Mouse (Mus musculus): ENCODE results near the gene Syt12.
A peak's percentile ranks its signal among the peaks of the same experiment; 100 is the strongest.
"Not testable (repeated sequence)": the region's sequence is repeated elsewhere in the genome, so short reads cannot be mapped to it uniquely, and the experiment has no call there.

Syt12 gene

DNA sequence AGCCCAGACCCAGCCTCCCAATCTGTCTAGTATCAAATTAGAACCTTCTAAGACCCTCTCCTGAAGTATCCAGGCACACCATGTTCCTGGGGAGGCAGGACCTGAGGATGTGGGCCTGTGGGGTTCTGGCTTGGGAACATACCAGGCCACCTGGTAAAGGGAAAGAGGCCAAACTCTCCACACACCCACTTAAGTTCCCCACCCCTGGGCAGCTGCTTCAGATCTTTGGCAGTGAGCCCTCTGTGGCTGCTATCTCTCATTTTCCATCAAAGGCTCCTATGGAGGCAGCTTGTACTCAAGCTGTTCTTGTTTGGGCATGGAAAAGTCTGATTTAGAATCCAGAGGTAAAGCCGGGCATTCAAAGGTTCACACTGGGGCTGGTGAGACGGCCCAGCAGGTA is 10.6 kb upstream of the Syt12 start:
- no peak for DNase-seq (ENCODE audit: low spot score)

- no peak for DNase-seq (ENCODE audit: low spot score)
Observed at GRCm38 (mm10) chr19:4485006-4485405, 7.8 kb upstream of the Syt12 start.

- no peak for DNase-seq (ENCODE audit: low spot score)
Observed at GRCm38 (mm10) chr19:4482111-4482859, 5.0 kb upstream of the Syt12 start.

DNA sequence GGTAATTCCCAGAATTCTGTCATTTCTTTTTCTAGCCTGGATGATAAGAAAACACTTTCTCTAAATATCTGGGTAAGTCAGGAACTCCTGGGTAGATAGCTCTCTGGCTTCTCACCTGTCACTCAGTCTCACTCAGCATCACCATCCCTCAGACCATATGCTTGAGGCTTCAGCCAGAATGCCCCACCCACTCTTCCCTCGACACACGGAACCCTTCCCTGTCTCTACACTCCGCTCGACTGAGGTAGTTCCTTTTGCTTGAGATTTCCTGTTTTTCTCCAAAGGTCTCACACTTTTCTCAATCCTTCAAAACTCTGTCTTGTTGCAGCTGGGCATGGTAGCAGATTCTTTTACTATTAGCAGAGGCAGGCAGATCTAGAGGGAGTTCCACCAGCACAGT is 4.1 kb upstream of the Syt12 start:
- DNase-seq (ENCODE audit: low spot score), result no peak

GRCm38 (mm10) chr19:4480041-4480440 is 2.8 kb upstream of the Syt12 start:
- no peak for DNase-seq (ENCODE audit: low spot score)

DNA sequence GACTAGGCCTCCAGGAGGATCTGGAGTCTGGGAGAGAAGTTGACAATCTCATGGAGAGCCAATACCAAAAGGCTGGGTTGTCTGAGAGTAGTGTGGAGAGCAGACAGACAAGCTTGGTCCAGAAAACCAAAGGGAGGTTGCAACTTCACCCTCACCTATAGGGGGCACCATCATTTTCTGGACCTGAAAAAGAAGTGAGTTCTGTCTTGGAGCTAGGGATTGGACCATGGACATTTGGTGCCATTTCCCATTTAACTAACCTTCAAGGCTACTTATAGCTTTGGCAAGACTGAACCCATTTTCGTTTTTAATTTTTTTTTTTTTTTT is 906 bp upstream of the Syt12 start:
- no peak for DNase-seq (ENCODE audit: low spot score)

- DNase-seq (ENCODE audit: low spot score), result no peak
Observed at GRCm38 (mm10) chr19:4476601-4477257, 518 bp downstream of the Syt12 start.

DNA sequence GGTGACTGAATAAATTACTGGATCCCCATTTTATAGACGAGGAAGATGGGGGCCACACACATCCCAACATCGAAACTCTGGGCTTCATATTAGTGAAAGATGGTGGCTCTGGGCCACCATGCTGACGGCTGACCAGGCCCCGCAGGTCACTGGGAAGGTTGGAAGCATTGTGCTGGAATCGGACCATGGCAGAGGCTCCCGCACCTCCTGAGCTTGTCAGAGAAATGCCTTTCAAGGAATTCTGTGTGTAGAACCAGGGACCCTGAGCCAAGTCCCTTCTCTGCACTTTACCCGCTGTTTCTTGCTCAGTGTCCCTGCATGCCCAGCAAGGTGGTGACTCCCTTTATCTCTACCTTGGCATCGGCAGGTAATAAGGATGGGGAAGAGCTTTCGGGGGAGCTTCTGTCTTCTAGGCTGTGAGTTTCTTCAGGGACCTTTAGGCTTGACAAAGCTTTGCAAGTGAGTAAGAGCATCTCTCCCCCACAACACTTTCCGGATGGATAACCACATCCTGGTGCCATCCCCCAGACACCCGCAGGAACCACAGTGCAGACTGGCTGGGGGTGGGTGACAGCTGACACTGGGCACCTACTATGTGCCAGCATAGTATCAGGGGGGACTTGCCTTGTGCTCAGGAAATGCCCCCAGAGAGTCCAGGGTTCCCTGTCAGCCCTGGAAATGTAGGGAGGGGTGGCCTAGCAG is 1.9 kb downstream of the Syt12 start:
- DNase-seq (ENCODE audit: low spot score), result no peak

DNA sequence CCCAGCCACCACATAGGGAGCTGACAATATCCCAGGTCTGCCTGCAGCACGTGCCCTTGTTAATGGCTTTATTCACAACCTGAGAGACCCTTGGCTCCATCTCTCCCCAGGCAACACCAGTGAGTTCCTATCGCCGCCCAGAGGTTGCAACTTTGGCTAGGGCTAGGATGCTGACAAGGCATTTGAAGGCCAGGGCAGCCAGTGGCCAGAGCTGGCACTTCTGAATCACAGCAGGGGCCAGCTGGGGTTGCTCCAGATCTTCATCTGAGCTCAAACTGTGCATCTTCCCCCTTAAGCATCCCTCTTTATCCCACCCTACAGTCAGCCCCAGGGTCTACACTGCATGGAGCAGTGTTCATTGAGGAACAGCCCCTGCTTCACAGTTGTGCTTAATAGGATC is 2.5 kb downstream of the Syt12 start:
- DNase-seq (ENCODE audit: low spot score), result no peak

DNA sequence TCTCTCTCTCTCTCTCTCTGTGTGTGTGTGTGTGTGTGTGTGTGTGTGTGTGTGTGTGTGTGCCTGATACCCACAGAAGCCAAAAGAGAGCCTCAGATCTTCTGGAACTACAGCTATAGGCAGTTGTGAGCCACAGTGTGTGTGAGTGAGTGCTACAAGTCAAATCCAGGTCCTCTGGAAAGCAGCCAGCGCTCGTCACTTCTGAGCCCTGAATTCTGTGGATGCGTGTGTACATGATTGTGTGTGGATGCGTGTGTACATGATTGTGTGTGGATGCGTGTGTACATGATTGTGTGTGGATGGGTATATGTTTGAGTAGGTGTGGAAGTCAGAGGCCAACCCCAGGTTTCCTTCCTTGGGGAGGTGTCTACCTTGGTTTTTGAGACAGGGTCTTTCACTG is 3.7 kb downstream of the Syt12 start:
- DNase-seq (ENCODE audit: low spot score), result no peak

DNA sequence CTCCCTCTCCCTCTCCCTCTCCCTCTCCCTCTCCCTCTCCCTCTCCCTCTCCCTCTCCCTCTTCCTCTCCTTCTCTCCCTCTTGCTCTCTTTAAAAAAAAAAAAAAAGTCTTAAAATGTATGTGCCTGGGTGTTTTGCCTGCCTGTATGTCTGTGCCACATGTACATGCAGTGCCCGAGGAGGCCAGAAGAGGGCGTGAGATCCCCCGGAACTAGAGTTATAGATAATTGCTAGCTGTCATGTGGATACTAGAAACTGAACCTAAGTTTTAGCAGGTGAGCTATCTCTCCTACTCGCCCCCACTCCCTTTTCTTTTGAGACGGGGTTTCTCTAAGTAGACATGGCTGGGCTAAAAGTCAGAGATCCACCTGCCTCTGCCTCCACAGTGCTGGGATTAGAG is 8.9 kb downstream of the Syt12 start:
- DNase-seq (ENCODE audit: low spot score), result no peak

- DNase-seq (ENCODE audit: low spot score), result peak; percentile 15
Observed at GRCm38 (mm10) chr19:4464666-4465065, 12.6 kb downstream of the Syt12 start.

DNA sequence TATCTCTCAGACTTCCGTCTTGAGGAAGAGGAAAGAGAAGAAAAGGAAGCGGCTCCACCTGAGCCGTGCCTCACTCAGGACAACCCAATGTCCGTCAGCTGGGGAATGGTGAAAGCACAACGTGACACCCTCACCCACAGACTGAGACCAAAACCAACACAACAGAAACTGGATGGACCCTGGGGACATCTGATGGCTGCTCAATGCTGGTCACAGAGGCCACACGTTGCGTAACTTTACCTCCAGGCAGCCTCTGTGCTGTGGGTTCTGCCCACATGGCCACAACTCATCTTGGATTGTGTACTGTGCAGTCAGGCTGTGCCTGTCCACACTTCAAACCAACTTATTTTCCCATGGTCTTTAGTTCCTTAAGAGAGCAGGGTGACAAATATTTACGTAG is 15.3 kb downstream of the Syt12 start:
- no peak for DNase-seq (ENCODE audit: low spot score)

- peak; percentile 22 for DNase-seq (ENCODE audit: low spot score)
Observed at GRCm38 (mm10) chr19:4456227-4456626, 21.0 kb downstream of the Syt12 start.

DNA sequence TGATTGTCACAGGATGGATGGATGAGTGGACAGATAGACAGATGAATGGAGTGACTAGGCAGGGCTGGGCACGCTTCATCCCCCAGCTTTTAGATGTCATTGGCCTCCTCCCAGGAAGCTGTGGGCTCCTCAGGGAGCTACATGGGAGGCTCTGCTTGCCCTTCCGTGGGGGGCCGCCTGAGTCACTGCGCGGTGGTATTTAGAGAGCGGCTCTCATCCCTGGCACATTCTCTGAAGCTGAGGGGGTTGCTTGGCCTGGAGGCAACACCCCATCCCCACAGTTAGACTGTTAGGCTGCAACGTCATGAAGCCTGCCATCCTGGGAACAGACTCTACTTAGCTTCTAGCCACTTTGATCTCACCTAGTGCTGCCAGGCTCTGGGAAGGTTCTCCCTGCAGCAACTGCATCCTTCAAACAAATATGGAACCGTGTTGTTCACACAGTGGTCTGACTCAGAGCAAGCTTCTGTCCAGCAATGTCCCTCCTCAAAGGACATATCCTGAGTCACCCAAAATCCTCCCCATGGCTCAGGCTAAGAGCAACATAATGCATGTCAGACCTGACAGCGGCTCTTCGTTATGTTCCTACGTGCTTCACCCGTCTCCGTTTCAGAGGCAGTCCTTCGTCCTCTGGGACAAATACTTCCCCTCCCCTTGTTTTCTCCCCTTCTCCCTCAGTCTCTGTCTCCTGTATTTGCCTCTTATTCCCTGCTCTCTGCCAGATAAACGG is 22.0 kb downstream of the Syt12 start:
- DNase-seq (ENCODE audit: low spot score), result no peak

GRCm38 (mm10) chr19:4454040-4454439 is 23.2 kb downstream of the Syt12 start:
- DNase-seq (ENCODE audit: low spot score), result not testable (repeated sequence)

- no peak for DNase-seq (ENCODE audit: low spot score)
Observed at GRCm38 (mm10) chr19:4452525-4452924, 24.7 kb downstream of the Syt12 start.

DNA sequence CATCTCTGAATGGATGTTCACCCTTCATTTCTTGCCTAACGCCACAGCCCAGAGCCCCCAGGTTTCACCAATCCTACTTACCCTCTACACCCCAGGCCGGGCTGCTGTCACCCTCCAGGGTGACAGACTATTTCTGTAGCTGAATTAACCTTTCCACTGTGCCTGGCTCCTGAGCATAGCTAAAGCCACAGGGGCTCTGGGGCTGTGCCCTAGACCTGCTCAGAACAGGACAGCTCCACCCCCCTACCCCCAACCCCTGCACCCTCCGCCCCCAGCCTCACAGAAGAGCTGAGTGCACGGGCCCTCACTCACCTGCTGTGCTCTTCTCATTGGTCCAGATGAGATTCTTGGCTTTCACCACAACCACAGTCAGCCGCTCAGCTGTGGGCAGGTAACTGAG is 25.3 kb downstream of the Syt12 start:
- DNase-seq (ENCODE audit: low spot score), result no peak

GRCm38 (mm10) chr19:4451098-4451497 is 26.1 kb downstream of the Syt12 start:
- DNase-seq (ENCODE audit: low spot score), result no peak

- no peak for DNase-seq (ENCODE audit: low spot score)
Observed at GRCm38 (mm10) chr19:4450666-4451065, 26.6 kb downstream of the Syt12 start.

- DNase-seq (ENCODE audit: low spot score), result no peak
Observed at GRCm38 (mm10) chr19:4449230-4449629, 28.0 kb downstream of the Syt12 start.

DNA sequence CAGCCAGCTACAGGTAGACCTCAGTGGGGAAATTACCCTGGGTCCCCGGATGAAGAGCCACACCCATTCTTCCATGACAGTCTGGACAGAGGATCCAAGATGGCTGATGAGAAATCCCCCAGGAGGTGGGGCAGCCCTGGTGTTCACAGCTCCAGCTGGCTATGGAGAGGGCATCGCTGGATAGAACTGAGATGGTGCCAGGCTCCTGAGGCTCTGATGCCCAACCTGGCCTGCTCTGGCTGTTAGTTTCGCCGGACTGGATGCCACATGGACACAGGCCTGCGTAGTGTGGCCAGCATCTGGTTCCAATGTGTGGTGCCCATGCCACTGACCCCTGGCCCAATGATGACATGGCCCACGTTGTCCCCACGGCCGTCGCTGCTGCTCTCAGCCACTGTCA is 29.8 kb downstream of the Syt12 start:
- no peak for DNase-seq (ENCODE audit: low spot score)

All from yolk sac, embryonic 10.5 days (tissue).